Mouse (Mus musculus): ENCODE data around the gene Rint1. TPM values are rescaled to one million over a fixed set of nuclear protein-coding genes. Genes with fewer than 3 reads are reported as not detected.
"Not testable (repeated sequence)": the region's sequence is repeated elsewhere in the genome, so short reads cannot be mapped to it uniquely, and the experiment has no call there.

The Rint1 gene
- total and polyA plus RNA-seq, 2 experiments from 2014 or later = 18.7 to 33.3 TPM

DNA sequence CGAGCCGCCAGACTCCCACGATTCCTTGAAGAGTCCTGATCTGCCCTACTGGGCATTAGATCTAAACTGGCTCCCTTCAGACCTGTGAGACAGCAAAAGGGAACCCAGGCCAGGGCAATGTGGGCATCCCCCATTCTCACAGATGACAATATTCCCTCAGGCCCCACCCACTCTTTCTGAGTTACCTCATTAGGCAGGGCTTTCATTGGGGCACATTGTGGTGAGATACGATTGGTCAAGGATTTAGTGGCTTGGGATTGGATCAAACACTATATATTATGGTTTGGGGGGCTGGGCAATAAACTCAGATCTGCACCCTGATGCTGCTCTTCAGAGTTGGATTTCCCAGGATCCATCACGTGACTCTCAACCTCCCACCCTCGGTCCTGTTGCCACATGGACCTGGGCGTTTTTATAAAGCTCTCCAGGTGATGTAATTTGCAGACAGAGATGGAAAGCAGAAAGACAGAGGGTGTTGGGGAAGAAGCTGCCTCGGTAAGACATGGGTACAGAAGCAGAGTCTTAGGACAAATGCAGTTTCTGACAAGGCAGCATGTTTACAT lies 36.7 kb downstream of the Rint1 start:
- ATAC-seq (no peak), DNase-seq (no peak)
- peaks cover 11% of the 10 kb centered on the region for H3K36me3 ChIP-seq (ENCODE audit: insufficient read depth)
- WGBS = 85% methylated on average over 8 of the region's 8 CpGs
- H3K27ac ChIP-seq (ENCODE audit: low read depth, low read length) = no peak overlapping the region
- no peak overlapping the region for H3K9ac ChIP-seq
- no peak for TF ChIP-seq CTCF (IDR thresholded peaks at IDR 0.05; ENCODE audit: low read depth)
- no peak overlapping the region for H3K4me3 ChIP-seq (ENCODE audit: low read depth, low read length)
- no peaks in the 10 kb centered on the region for H3K4me1 ChIP-seq (ENCODE audit: insufficient read depth)
- H3K4me2 ChIP-seq (ENCODE audit: low read depth) = no peak overlapping the region
- no peaks in the 10 kb centered on the region for H3K9me3 ChIP-seq (ENCODE audit: low read length)
- H3K27me3 ChIP-seq (ENCODE audit: insufficient read depth, low read length) = no peaks in the 10 kb centered on the region

DNA sequence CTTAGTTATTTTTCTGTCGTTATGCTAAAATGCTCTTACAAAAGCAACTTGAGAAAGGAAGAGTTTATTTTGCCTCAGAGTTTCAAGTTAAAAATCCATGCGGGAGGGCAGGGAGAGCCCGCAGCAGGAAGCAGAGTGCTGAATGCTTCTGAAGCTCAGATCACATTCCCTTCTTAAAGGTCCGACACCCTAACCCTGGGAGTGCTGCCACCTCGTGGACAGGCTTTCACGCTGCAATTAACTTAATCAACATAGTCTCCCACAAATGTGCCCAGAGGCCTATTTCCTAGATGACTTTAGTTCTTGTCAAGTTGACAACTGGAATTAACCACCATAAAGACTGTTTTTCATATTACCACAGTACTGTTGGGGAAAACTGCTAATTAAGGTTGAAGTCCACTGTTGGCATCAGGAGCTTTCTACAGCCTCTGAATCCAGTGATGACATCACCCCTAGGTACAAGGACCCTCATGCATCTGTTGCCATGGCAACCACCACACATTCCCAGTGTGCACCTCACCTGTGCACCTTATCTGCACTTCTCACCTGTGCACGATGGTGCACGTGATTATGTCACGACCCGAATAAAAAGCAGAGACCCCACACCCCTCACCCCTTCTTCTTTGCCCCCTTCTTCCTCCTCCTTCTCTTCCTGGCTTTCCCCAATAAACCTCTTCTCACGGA lies 39.0 kb downstream of the Rint1 start:
- ATAC-seq (0 out of 2 replicates have a peak, but pooled peaks have one; percentile 32), DNase-seq (peak; percentile 47)
- peak; percentile 71 for TF ChIP-seq CTCF (IDR thresholded peaks at IDR 0.05; ENCODE audit: low read depth)
- H3K4me1 ChIP-seq (ENCODE audit: insufficient read depth) = no peaks in the 10 kb centered on the region
- H3K36me3 ChIP-seq (ENCODE audit: insufficient read depth) = no peaks in the 10 kb centered on the region
- H3K4me3 ChIP-seq (ENCODE audit: low read depth, low read length) = no peak overlapping the region
- H3K27ac ChIP-seq (ENCODE audit: low read depth, low read length) = no peak overlapping the region
- no peak overlapping the region for H3K9ac ChIP-seq
- 34% methylated on average over 11 of the region's 11 CpGs for WGBS
- no peaks in the 10 kb centered on the region for H3K9me3 ChIP-seq (ENCODE audit: low read length)
- H3K4me2 ChIP-seq (ENCODE audit: low read depth) = no peak overlapping the region
- no peaks in the 10 kb centered on the region for H3K27me3 ChIP-seq (ENCODE audit: insufficient read depth, low read length)

DNA sequence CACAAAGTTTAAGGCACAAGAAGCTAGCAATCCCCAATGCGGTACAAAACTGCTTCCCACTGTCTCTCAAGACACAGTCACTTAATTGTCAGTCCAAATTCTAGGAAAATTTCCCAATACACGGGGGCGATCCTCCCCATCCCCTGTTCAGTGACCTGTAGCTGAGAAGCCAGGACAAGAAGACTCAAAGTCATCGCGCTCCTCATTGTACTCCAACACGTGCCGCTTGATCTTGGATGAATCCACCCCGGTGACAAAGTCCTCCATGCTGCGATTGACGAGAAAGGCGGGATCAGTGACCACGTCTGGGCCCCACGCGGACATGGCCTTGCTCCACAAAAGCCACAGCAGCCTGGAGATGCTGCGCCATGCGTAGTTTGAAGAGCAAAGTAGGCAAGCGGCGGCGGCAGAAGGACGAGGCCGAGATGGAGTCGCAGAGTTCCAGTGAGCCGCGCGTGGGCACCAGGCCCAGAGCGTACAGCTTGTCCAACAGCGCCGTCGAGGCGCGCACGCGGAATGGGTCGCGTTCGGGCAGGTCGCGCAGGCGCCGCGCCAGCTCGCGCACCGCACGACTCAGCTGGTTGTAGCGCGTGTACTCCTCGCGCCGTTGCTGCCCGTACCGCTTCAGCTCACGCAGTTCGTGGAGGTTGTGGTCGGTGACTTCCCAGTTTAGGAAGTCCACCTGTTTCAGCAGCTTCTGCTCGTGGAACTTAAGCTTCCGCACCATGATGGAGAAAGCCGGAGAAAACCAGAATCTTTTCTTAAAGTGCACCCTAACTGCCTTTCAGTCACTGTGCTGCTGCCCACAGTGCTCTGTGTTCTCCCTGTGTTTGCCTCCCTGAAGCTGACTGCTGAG lies 43.6 kb downstream of the Rint1 start:
- Histone ChIP-seq H3K27me3 (ENCODE audit: insufficient read depth, low read length) (no peaks in the 10 kb centered on the region), H3K4me2 (ENCODE audit: low read depth) (peak overlapping the region; percentile 31), H3K4me1 (ENCODE audit: insufficient read depth) (no peaks in the 10 kb centered on the region), H3K9ac (no peak overlapping the region), H3K27ac (ENCODE audit: low read depth, low read length) (no peak overlapping the region), H3K9me3 (ENCODE audit: low read length) (no peaks in the 10 kb centered on the region), H3K36me3 (ENCODE audit: insufficient read depth) (no peaks in the 10 kb centered on the region), H3K4me3 (ENCODE audit: low read depth, low read length) (no peak overlapping the region)
- peak; percentile 40 for DNase-seq
- TF ChIP-seq CTCF (IDR thresholded peaks at IDR 0.05; ENCODE audit: low read depth) = no peak
- 50% methylated on average over 58 of the region's 58 CpGs for WGBS
- ATAC-seq = peak; percentile 45

DNA sequence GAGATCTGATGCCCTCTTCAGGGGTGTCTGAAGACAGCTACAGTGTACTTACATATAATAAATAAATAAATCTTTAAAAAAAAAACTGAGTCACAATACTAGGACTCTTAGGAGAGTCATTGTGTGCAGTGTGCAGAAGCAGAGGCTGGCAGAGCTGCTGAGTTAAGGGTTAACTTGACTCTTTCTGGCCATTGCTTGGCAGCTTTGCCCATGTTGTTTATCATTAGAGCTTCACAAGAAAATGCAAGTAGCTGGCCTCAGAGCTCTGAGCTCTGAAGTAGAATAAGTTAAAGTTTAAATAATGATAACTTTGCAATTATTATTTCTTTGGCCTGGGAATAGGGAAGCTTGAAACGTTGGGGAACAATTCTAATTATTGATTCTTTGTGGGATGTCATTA lies 48.2 kb downstream of the Rint1 start:
- H3K27me3 ChIP-seq (ENCODE audit: insufficient read depth, low read length); H3K9me3 ChIP-seq (ENCODE audit: low read length); DNase-seq; H3K27ac ChIP-seq (ENCODE audit: low read depth, low read length); H3K4me2 ChIP-seq (ENCODE audit: low read depth); H3K9ac ChIP-seq; ATAC-seq; H3K4me1 ChIP-seq (ENCODE audit: insufficient read depth); H3K4me3 ChIP-seq (ENCODE audit: low read depth, low read length): not testable (repeated sequence)
- H3K36me3 ChIP-seq (ENCODE audit: insufficient read depth) = peaks cover 11% of the 10 kb centered on the region
- 56% methylated on average over 1 of the region's 1 CpGs for WGBS

DNA sequence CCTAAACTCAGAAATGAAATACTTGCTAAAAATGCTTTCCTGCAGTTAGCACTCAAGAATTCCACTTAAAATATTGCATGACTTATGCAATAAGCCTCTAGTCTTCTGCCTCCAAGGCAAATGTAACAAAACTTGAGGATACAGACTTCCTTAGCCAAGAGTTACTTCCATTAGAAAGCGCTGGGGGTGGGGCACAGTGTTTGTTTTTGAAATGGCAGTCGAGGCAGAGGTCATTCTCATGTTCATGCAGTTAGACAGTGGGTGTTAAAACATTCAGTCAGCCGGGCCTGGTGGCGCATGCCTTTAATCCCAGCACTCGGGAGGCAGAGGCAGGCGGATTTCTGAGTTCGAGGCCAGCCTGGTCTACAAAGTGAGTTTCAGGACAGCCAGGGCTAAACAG lies 50.6 kb downstream of the Rint1 start:
- H3K27me3 ChIP-seq (ENCODE audit: insufficient read depth, low read length) = no peaks in the 10 kb centered on the region
- WGBS = 95% methylated on average over 7 of the region's 7 CpGs
- no peak overlapping the region for H3K4me2 ChIP-seq (ENCODE audit: low read depth)
- no peak overlapping the region for H3K9ac ChIP-seq
- TF ChIP-seq CTCF (IDR thresholded peaks at IDR 0.05; ENCODE audit: low read depth) = no peak
- H3K36me3 ChIP-seq (ENCODE audit: insufficient read depth) = peaks cover 11% of the 10 kb centered on the region
- 0 out of 2 replicates have a peak, but pooled peaks cover 2% of the 10 kb centered on the region for H3K4me1 ChIP-seq (ENCODE audit: insufficient read depth)
- DNase-seq (no peak), ATAC-seq (no peak)
- H3K9me3 ChIP-seq (ENCODE audit: low read length) = no peaks in the 10 kb centered on the region
- H3K27ac ChIP-seq (ENCODE audit: low read depth, low read length) = no peak overlapping the region
- no peak overlapping the region for H3K4me3 ChIP-seq (ENCODE audit: low read depth, low read length)

DNA sequence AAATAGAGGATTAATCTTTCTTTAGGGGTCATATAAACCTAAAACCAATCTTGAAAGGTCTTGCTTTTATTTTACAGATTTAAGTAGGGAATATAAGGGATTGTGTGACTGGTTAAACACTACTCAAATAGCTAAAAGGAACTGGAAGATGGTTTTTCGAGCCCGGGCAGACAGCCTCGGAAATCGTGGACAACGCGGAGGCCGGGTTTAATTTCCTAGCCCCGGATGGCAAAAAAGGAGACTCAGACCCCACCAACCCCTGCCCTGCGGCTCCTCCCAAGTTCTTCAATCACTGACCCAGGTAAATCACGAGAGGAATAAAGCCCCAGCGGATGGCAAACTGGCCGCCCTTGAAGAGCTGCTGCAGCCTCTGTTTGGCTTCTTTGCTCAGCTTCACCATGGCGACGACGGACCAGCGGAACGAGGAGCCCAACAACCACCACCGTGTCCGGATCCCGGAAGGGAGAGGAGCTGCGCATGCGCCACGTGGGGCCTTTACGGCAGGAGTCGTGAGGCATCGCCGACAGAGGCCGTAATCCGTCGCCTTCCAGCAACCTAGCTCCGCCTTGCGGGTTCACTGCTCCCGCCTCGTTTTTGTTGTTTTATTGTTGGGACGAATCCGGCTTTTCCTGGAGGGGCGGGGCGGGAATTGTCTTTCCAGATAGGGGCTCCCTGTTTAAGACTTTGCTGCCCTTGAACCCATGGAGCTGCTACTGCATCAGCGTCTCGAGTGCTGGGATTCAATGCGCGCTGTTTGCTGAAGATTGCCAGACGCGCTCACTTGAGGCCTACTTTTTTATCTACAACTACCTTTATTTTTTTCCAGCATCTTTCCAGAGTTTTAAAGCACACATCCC lies 56.4 kb downstream of the Rint1 start, which contains the start of gene Tomm7:
Gene Tomm7, minus strand, starts transcription at position 488 of the 857 bp plus-strand sequence.
- H3K36me3 ChIP-seq (ENCODE audit: insufficient read depth) = peaks cover 8% of the 10 kb centered on the region; the same call in 1 of the 2 replicates
- DNase-seq = peak; percentile 98
- TF ChIP-seq CTCF (IDR thresholded peaks at IDR 0.05; ENCODE audit: low read depth) = peak; percentile 41
- H3K4me1 ChIP-seq (ENCODE audit: insufficient read depth) = 0 out of 2 replicates have a peak, but pooled peaks cover 4% of the 10 kb centered on the region
- peak within 1 kb of the TSS; percentile 90 for H3K9ac ChIP-seq
- H3K9me3 ChIP-seq (ENCODE audit: low read length) = no peaks in the 10 kb centered on the region
- ATAC-seq = peak; percentile 95
- no peaks in the 10 kb centered on the region for H3K27me3 ChIP-seq (ENCODE audit: insufficient read depth, low read length)
- WGBS = under 1% methylated on average over 44 of the region's 44 CpGs
- peak within 1 kb of the TSS; percentile 91 for H3K27ac ChIP-seq (ENCODE audit: low read depth, low read length)
- H3K4me3 ChIP-seq (ENCODE audit: low read depth, low read length) = peak within 1 kb of the TSS; percentile 75
- peak within 1 kb of the TSS; percentile 65 for H3K4me2 ChIP-seq (ENCODE audit: low read depth)
